Mouse (Mus musculus): ENCODE results near the gene Dnmt3a.

The Dnmt3a gene

GRCm38 (mm10) chr12:3887515-3888325 is 81.9 kb downstream of the Dnmt3a start:
- DNase-seq = peak; percentile 96

DNA sequence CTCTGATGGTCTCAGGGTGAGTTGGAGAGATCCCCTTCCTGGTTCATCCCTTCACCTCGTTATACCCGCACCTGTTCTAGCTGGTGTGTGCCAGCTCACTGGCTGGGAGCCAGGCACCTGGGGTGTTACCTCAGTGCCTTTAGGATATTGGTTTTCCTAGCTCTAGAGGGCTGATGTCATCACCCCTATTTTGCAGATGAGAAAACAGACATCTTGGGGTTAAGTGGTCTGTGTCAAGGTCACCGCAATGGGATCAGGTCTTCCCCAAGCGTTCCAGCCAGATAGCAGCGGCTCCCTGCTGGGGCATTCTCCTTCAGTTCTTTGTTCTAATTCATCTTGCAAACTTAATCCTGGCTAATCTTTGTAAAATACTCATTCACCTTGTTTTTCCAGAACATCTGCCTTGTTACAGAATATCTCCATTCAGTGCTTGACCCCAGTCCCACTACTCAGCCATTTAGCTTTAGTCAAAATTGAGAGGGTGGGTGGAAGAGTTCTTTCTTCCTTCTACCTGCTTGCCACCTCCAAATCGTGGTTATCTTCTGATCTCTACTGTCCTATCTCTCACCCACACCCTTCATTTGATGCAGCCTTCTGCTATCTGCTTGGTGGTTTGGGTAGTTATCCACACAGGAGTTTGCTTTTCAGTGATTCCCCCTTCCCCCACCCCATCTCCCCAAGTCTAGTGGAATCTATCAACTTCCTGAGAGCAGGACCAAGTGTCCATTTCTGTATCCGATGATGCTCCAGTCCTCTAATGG is 84.2 kb downstream of the Dnmt3a start:
- no peak for DNase-seq

- peak; percentile 97 for DNase-seq
Measured at GRCm38 (mm10) chr12:3890753-3891751, 85.2 kb downstream of the Dnmt3a start.

- DNase-seq = no peak
Measured at GRCm38 (mm10) chr12:3891779-3892239, 86.0 kb downstream of the Dnmt3a start.

DNA sequence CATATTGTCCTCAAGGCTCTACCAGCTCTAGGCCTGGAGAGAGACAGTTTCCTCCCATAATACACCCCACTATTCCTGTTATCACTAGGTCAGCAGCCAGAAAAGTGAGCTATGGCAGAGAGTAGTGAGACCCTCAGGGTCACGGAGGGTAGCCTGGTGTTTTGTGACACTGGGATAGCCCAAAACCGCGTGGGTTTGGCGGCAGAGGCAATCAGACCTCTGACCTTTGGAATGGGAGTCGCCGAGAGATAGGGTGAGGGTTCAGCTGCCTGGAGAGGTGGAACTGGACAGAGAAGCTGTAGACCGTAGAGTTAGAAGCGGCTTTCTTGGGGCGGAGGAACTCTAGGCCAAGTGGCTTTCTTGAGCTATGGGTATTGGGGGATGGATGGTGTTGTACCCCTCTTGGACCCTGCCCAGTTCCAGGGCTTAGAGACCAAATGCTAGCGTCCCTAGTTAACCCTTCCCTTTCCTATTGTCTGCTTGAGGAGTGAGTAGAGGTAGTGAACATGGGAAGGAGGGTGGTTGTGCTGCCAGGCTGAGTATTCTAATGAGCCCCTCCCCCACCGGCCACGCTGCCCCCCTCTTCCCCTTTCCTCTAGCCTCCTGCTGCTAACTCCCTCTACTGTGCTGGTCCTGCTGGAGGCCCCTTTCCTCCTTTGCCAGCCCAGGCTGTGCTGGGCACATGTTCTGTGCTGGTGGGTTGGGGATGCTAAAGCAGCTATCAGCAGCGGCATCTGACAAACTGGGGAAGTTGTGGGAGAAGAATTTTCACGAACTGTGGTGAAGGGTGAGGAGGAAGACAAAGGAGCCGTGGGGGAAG is 86.6 kb downstream of the Dnmt3a start:
- DNase-seq = peak; percentile 88

- peak; percentile 87 for DNase-seq
Measured at GRCm38 (mm10) chr12:3893335-3893734, 87.5 kb downstream of the Dnmt3a start.

- no peak for DNase-seq
Measured at GRCm38 (mm10) chr12:3894525-3894924, 88.7 kb downstream of the Dnmt3a start.

DNA sequence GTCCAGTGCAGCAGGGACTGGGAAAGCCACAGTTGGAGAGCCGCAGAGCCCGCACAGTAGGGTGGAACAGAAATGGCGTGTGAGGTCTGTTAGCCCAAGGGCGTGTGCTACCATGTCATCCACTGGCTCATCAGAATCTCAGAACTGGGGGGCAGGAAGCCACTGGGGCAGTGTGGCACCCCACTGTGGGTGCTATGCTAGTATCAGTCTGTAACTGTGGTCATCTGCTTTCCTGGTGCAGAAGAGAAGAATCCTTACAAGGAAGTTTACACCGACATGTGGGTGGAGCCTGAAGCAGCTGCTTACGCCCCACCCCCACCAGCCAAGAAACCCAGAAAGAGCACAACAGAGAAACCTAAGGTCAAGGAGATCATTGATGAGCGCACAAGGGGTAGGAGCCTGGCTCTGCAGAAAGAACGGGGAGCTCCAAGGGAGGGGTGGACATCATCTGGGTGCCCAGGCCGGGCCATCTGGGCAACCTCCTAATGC is 91.3 kb downstream of the Dnmt3a start:
- no peak for DNase-seq

DNA sequence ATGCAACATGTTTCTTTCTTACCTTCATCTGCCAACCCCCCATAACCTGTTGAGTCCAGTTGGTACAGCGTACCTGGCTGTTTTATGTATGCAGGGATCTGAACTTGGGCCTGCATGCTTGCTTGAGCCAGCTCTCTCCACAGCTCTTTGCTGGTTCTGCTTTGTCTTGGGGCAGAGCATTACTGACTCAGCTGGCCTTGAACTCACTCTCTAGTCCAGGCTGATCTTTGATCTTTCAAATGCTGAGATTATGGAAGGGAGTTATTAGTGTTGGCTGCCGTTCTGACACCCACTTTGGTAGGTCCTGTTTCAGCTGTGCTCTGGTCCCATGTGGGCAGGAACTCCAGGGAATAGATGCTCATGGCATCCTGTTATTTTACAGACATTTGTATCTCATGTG is 93.0 kb downstream of the Dnmt3a start:
- no peak for DNase-seq

- peak; percentile 84 for DNase-seq
Measured at GRCm38 (mm10) chr12:3905436-3905835, 99.6 kb downstream of the Dnmt3a start.

- no peak for DNase-seq
Measured at GRCm38 (mm10) chr12:3906308-3906707, 100.5 kb downstream of the Dnmt3a start.

GRCm38 (mm10) chr12:3907008-3907407 is 101.2 kb downstream of the Dnmt3a start:
- DNase-seq = peak; percentile 81

DNA sequence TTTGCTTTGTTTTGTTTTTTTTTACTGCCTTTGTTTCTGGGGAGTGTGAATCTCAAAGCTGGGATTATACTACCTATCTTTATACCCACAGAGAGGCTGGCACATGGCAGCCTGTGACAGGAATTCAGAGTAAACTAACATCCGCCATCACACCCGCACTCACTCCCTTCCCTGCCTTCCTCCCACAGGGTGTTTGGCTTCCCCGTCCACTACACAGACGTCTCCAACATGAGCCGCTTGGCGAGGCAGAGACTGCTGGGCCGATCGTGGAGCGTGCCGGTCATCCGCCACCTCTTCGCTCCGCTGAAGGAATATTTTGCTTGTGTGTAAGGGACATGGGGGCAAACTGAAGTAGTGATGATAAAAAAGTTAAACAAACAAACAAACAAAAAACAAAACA is 101.6 kb downstream of the Dnmt3a start:
- peak; percentile 80 for DNase-seq

GRCm38 (mm10) chr12:3910466-3911093 is 104.8 kb downstream of the Dnmt3a start:
- peak; percentile 87 for DNase-seq

- DNase-seq = peak; percentile 91
Measured at GRCm38 (mm10) chr12:3911831-3912348, 106.1 kb downstream of the Dnmt3a start.

DNA sequence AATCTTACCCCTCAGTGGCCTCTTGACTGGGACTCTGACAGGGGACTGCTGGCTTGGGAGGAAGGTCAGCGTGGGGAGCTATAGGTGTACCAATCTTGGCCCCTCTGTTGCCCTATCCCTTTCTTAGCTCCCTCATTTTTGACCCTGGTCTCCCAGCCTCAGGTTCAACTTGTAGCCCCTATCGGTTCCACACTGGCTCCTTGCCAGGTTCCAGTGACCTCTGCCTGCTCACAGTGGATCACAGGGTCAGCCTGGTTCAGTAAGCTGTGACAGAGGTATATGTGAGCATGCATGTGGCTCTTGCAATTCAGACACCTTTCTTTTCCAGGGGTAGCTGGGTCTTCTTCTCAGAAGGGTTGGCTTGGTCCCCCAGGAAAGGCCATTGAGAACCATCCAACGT is 110.0 kb downstream of the Dnmt3a start:
- no peak for DNase-seq

DNA sequence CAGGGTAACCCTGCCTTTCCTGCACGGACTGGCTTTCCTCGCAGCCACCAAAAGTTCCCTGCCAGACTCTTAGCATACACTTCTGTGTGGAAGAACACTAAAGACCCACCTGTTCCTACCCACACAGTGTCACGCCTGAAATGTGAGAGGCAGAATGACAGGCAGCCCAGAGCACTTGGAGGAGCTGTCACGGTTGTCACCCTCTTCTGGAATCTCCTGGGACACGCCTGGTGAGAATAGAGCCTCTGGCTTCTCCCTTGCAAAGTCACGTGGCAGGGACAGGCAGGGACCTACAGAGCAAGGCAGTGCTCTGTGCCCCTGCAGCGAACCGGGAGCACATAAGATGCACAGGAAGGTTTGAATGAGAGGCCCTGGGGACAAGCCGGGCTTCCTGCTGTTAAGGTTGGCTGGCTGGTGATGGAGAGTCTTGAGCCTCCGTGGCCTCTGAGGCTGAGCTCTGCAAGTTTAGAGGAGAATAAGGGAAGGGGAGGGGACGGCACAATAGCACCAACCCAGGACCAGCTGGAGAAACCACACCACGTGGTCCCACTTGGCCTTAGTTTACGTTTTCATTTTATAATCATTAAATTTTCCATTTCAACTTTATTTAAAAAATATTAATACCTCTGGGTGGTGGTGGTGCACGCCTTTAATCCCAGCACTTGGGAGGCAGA is 112.0 kb downstream of the Dnmt3a start:
- DNase-seq = no peak

GRCm38 (mm10) chr12:3918577-3918976 is 112.8 kb downstream of the Dnmt3a start:
- no peak for DNase-seq

GRCm38 (mm10) chr12:3919423-3919822 is 113.6 kb downstream of the Dnmt3a start:
- no peak for DNase-seq

DNA sequence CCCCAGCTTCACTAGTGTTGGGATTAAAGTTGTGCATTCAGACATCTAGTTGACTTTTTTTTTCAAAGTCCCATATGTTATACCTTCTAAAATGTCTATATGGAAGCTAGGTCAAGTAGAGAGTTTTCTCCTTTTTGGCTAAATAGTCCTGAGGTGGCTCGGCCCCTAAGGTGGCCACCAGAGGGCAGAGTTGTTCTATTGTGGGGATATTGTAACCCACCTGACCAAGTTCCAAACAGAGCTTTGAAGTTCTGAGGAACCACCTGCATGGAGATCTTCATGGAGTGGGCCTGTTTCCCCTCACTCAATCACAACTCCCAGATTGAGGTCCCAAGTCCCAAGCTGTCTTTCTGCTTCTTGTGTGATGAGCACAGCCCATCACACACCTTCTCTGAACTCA is 120.3 kb downstream of the Dnmt3a start:
- no peak for DNase-seq

Measured in heart, adult 11 months (tissue).